Mouse (Mus musculus) thymus, postnatal 25 days (tissue): ENCODE results near the gene Gpr152.

ENCODE experiments used
- DNase-seq: peaks from one replicate; pipeline ENCODE4 v3.0.0; 2022

Gpr152 gene

GRCm38 (mm10) chr19:4139446-4139845, at the start of gene Gpr152:
Gene Gpr152, plus strand, starts transcription at chr19:4139787.
- no peak for DNase-seq

GRCm38 (mm10) chr19:4090446-4090845, 49.1 kb upstream of the Gpr152 start:
- no peak for DNase-seq

GRCm38 (mm10) chr19:4091383-4091782, 48.2 kb upstream of the Gpr152 start:
- DNase-seq, result no peak

- no peak for DNase-seq
Observed at GRCm38 (mm10) chr19:4092750-4093149, 46.8 kb upstream of the Gpr152 start.

GRCm38 (mm10) chr19:4093772-4094171, 45.8 kb upstream of the Gpr152 start:
- DNase-seq, result no peak

- no peak for DNase-seq
Observed at GRCm38 (mm10) chr19:4094348-4094747, 45.2 kb upstream of the Gpr152 start.

- DNase-seq, result no peak
Observed at GRCm38 (mm10) chr19:4094774-4095303, 44.7 kb upstream of the Gpr152 start.

GRCm38 (mm10) chr19:4095802-4096201, 43.8 kb upstream of the Gpr152 start:
- DNase-seq, result no peak

- peak; percentile 99 for DNase-seq
Observed at GRCm38 (mm10) chr19:4096642-4097440, 42.7 kb upstream of the Gpr152 start, which contains the start of gene Cdk2ap2. Gene Cdk2ap2, plus strand, starts transcription at chr19:4097182.

GRCm38 (mm10) chr19:4097441-4097825, 42.2 kb upstream of the Gpr152 start:
- DNase-seq, result no peak

- no peak for DNase-seq
Observed at GRCm38 (mm10) chr19:4098426-4098825, 41.2 kb upstream of the Gpr152 start.

GRCm38 (mm10) chr19:4099056-4099455, 40.5 kb upstream of the Gpr152 start:
- DNase-seq, result peak; percentile 95

- peak; percentile 85 for DNase-seq
Observed at GRCm38 (mm10) chr19:4099837-4100717, 39.5 kb upstream of the Gpr152 start, which contains the start of gene Pitpnm1. Gene Pitpnm1, plus strand, starts transcription at chr19:4099998.

- DNase-seq, result peak; percentile 70
Observed at GRCm38 (mm10) chr19:4100718-4101261, 38.8 kb upstream of the Gpr152 start.

- no peak for DNase-seq
Observed at GRCm38 (mm10) chr19:4101466-4101865, 38.1 kb upstream of the Gpr152 start.

- DNase-seq, result no peak
Observed at GRCm38 (mm10) chr19:4102049-4102448, 37.5 kb upstream of the Gpr152 start.

GRCm38 (mm10) chr19:4102626-4103025, 37.0 kb upstream of the Gpr152 start:
- DNase-seq, result no peak

GRCm38 (mm10) chr19:4103294-4103693, 36.3 kb upstream of the Gpr152 start:
- DNase-seq, result no peak

- DNase-seq, result peak; percentile 41
Observed at GRCm38 (mm10) chr19:4103792-4104191, 35.8 kb upstream of the Gpr152 start.

- DNase-seq, result no peak
Observed at GRCm38 (mm10) chr19:4104675-4105194, 34.9 kb upstream of the Gpr152 start.

- no peak for DNase-seq
Observed at GRCm38 (mm10) chr19:4106654-4107053, 32.9 kb upstream of the Gpr152 start.

GRCm38 (mm10) chr19:4108535-4108934, 31.1 kb upstream of the Gpr152 start:
- DNase-seq, result no peak
